ENCODE assay signal across 13 mouse cellular contexts in the genomic region with DNA sequence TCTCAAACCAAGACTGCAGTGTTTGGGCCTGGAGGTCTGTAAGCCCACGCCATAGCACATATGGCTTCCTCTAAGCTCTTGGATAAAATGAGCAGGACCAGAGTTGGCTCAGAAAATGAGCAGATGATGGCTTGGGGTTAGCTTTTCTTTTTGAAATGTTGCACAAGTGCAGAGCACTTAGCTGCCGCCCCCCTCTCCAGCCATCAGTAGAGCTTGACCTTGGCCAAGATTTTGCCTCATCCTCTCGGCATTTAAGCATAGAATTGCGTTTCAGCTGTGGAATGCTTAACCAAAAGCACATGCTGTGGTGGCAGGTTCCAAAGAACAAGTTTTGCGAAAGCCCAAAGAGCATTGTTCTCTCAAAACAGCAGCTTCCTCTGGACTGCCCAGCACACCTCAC. TPM values are rescaled to one million over a fixed set of nuclear protein-coding genes. Genes with fewer than 3 reads are reported as not detected.
DNase-seq lines count a peak whose midpoint lies in the region; ATAC-seq lines count a peak whose summit lies in the region.
"Had no signal": no experiment of that assay in that cellular context is flagged by ENCODE, and none has a peak within 500 bp of the region (broad histone marks: within the 10 kb centered on the region; RNA-seq: fewer than 3 reads in every experiment).

No protein-coding gene starts in this region.

- DNase-seq in heart, adult 18-20 months: peak; percentile 42 to 75
- peak; percentile 13 to 37 for DNase-seq in adrenal gland, postnatal 36 days
- peak; percentile 63 for DNase-seq in fibroblast of lung, adult 2 months (ENCODE audit: low read depth)
- DNase-seq in layer of hippocampus, adult 8-10 months (ENCODE audit: low spot score in 2 of 2): no peak
- no peak for DNase-seq in left cerebral cortex, adult 11 months (ENCODE audit: low spot score)
- DNase-seq: cerebellum, postnatal 36 days had no signal

- ATAC-seq in heart, embryonic 11.5 days (replicated peaks; ENCODE audit: insufficient number of reproducible peaks, low FRiP score, low TSS enrichment): no peak
- ATAC-seq in limb, embryonic 15.5 days (ENCODE audit: insufficient number of reproducible peaks, low FRiP score, low TSS enrichment, low read depth): peak; percentile 72

- H3K27me3 ChIP-seq in heart, embryonic 11.5 days (ENCODE audit: control insufficient read depth, insufficient read depth, low read length): no peaks in the 10 kb centered on the region
- H3K27me3 ChIP-seq in limb, embryonic 15.5 days: no peaks in the 10 kb centered on the region
- H3K27me3 ChIP-seq: stomach, embryonic 15.5 days had no signal

- H3K9ac ChIP-seq in heart, embryonic 11.5 days (ENCODE audit: low read depth, low read length): no peak overlapping the region
- no peak overlapping the region for H3K9ac ChIP-seq in limb, embryonic 15.5 days
- H3K9ac ChIP-seq: stomach, embryonic 15.5 days had no signal

- H3K27ac ChIP-seq in heart, embryonic 11.5 days (ENCODE audit: low read depth, low read length): no peak overlapping the region
- peak overlapping the region; percentile 67 for H3K27ac ChIP-seq in limb, embryonic 15.5 days
- H3K27ac ChIP-seq: kidney, postnatal 0 days; stomach, embryonic 15.5 days had no signal

- H3K4me3 ChIP-seq in heart, embryonic 11.5 days (ENCODE audit: low read depth, low read length): no peak overlapping the region
- H3K4me3 ChIP-seq in limb, embryonic 15.5 days: no peak overlapping the region
- H3K4me3 ChIP-seq: megakaryocyte, embryonic 14.5 days; myocyte; stomach, embryonic 15.5 days had no signal

- no peaks in the 10 kb centered on the region for H3K36me3 ChIP-seq in heart, embryonic 11.5 days (ENCODE audit: control insufficient read depth, insufficient read depth, low read length)
- H3K36me3 ChIP-seq in limb, embryonic 15.5 days: no peaks in the 10 kb centered on the region

- WGBS in heart, embryonic 11.5 days (ENCODE audit: insufficient replicate concordance): 80% methylated on average over 5 of the region's 5 CpGs
- WGBS in limb, embryonic 15.5 days: 41% methylated on average over 5 of the region's 5 CpGs

- no peak overlapping the region for H3K4me2 ChIP-seq in heart, embryonic 11.5 days
- no peak overlapping the region for H3K4me2 ChIP-seq in limb, embryonic 15.5 days
- H3K4me2 ChIP-seq: stomach, embryonic 15.5 days had no signal

- H3K4me1 ChIP-seq in heart, embryonic 11.5 days (ENCODE audit: control insufficient read depth, insufficient read depth, low read length): no peaks in the 10 kb centered on the region
- peaks cover 14% of the 10 kb centered on the region for H3K4me1 ChIP-seq in limb, embryonic 15.5 days
- H3K4me1 ChIP-seq: stomach, embryonic 15.5 days had no signal

- no peaks in the 10 kb centered on the region for H3K9me3 ChIP-seq in heart, embryonic 11.5 days (replicated peaks; ENCODE audit: control insufficient read depth, low read length)
- no peaks in the 10 kb centered on the region for H3K9me3 ChIP-seq in limb, embryonic 15.5 days
- H3K9me3 ChIP-seq: megakaryocyte, embryonic 14.5 days; stomach, embryonic 15.5 days had no signal

RNA-seq across cellular contexts. Expression of a gene that starts 13.4 kb away (rescaled TPM):
- total RNA-seq in heart, adult 18-20 months (2021): 1 to 10 TPM; 1.7 to 2.8 TPM
- polyA plus RNA-seq in heart, embryonic 11.5 days (2014; fragmentation: Nextera tagmentation; extraction: Ambion mirVana): 1.0 and 1.3 TPM in 2 replicates
- 1 to 10 TPM; 7.1 to 8.8 TPM for total RNA-seq in adrenal gland, postnatal 36 days (2021)
- 23.5 and 24.9 TPM in 2 replicates for polyA plus RNA-seq in limb, embryonic 15.5 days (2015; fragmentation: Nextera tagmentation; extraction: Ambion mirVana)
- 100 to 1,000 TPM; 164 to 194 (median 183) TPM for total RNA-seq in layer of hippocampus, adult 8-10 months (2022)
- total RNA-seq: liver, adult 2 months had no signal

RNA-seq across cellular contexts. Expression of a gene that starts 41.8 kb away (rescaled TPM):
- total RNA-seq in heart, adult 18-20 months (2021): 10 to 100 TPM; 16.5 to 17.9 TPM
- polyA plus RNA-seq in heart, embryonic 11.5 days (2014; fragmentation: Nextera tagmentation; extraction: Ambion mirVana): 21.2 and 22.3 TPM in 2 replicates
- 10 to 100 TPM; 18.6 to 20.2 TPM for total RNA-seq in adrenal gland, postnatal 36 days (2021)
- polyA plus RNA-seq in limb, embryonic 15.5 days (2015; fragmentation: Nextera tagmentation; extraction: Ambion mirVana): 23.0 and 24.9 TPM in 2 replicates
- total RNA-seq in layer of hippocampus, adult 8-10 months (2022): 100 to 1,000 TPM in 2 of 4 experiments, 10 to 100 TPM in 2; 86.5 to 127 (median 106) TPM

Comparison
In these comparisons a context has a peak if more than half of its experiments do, and no peak if none do; other contexts are left out.
1. DNase-seq: peak in heart, adult 18-20 months (2 of 2), adrenal gland, postnatal 36 days (2 of 2) and fibroblast of lung, adult 2 months (single experiment); none in layer of hippocampus, adult 8-10 months (0 of 2) and left cerebral cortex, adult 11 months (single experiment).
2. RNA of a gene that starts 13.4 kb away (total RNA-seq): 164 to 194 TPM in layer of hippocampus, adult 8-10 months; 7.1 to 8.8 TPM in adrenal gland, postnatal 36 days and 1.7 to 2.8 TPM in heart, adult 18-20 months; every median in the first group is over 10 times any median in the second.
3. RNA of a gene that starts 41.8 kb away (total RNA-seq): 86.5 to 127 TPM in layer of hippocampus, adult 8-10 months; 18.6 to 20.2 TPM in adrenal gland, postnatal 36 days and 16.5 to 17.9 TPM in heart, adult 18-20 months; every median in the first group is over 4 times any median in the second.